Mouse (Mus musculus) ES-E14 (cell line): ENCODE results near the gene Tas2r136.

Experiments
- CHD2 ChIP-seq: IDR thresholded peaks from 2 replicates; pipeline ENCODE4 v1.6.1; 2014; ENCODE audit warnings: mild to moderate bottlenecking, low read depth, low read length, inconsistent platforms
- HCFC1 ChIP-seq: IDR thresholded peaks from 2 replicates; pipeline ENCODE4 v1.6.1; 2012; ENCODE audit warnings: low read length, inconsistent platforms, borderline replicate concordance; ENCODE audit not compliant: insufficient read depth
- MAFK ChIP-seq: IDR thresholded peaks from 2 replicates; pipeline ENCODE4 v1.6.1; 2014; ENCODE audit warnings: mild to moderate bottlenecking, low read depth, low read length, inconsistent platforms; ENCODE audit not compliant: insufficient read depth
- ZC3H11A ChIP-seq: IDR thresholded peaks from 2 replicates; pipeline ENCODE4 v1.6.1; 2012; ENCODE audit warnings: low read depth, mild to moderate bottlenecking, inconsistent platforms, low read length, borderline replicate concordance
- ZNF384 ChIP-seq: IDR thresholded peaks from 2 replicates; pipeline ENCODE4 v1.6.1; 2012; ENCODE audit warnings: low read depth, low read length, inconsistent platforms

DNA sequence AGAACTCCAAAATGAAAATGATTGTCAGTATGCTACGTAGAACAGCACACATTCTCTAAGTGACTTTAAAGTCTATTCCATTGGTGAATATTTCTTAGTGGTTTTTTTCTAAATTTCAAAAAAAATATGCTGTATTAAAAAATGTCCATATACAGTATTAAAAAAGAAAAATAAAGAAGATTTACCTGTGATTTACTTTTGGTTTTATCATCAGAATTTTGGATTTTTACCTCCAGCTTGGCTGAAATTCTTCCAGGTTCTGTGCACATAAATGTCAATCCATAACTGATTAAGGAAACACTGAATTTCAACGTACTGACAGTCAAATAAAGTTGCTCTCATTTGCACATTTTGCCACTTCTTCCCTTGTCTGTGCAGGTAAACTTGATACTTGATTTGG lies 40.0 kb downstream of the Tas2r136 start, which contains the start of gene Tas2r115:
- no peak for TF ChIP-seq HCFC1
- TF ChIP-seq ZC3H11A, result no peak
- TF ChIP-seq ZNF384, result no peak
- no peak for TF ChIP-seq CHD2
- no peak for TF ChIP-seq MAFK
